Mouse (Mus musculus): ENCODE measurements around the gene Rasgef1a. TPM values are rescaled to one million over a fixed set of nuclear protein-coding genes. Genes with fewer than 3 reads are reported as not detected.

Gene Rasgef1a
- polyA plus RNA-seq, 1 experiment from 2014 or later = 6.5 TPM

Small RNA genes within 50 kb of the gene (microRNA-seq; reads per million reads assigned to microRNA genes)
- 0.62 reads per million for gene Mir7044

Other genes starting within 250 kb of the Rasgef1a start
- 130 and 137 TPM in 2 replicates for gene Zfp637, start 170.3 kb upstream of the Rasgef1a start, polyA plus RNA-seq (2015; fragmentation: Nextera tagmentation; extraction: Ambion mirVana)
- gene Zfp239, start 149.3 kb upstream of the Rasgef1a start, polyA plus RNA-seq (2015; fragmentation: Nextera tagmentation; extraction: Ambion mirVana) = 17.2 and 18.3 TPM in 2 replicates
- gene Hnrnpf, start 111.1 kb upstream of the Rasgef1a start, polyA plus RNA-seq (2015; fragmentation: Nextera tagmentation; extraction: Ambion mirVana) = 250 and 271 TPM in 2 replicates
- 1.7 and 2.5 TPM in 2 replicates for gene Fxyd4, start 73.7 kb upstream of the Rasgef1a start, polyA plus RNA-seq (2015; fragmentation: Nextera tagmentation; extraction: Ambion mirVana)
- gene Csgalnact2, start 127.7 kb downstream of the Rasgef1a start, polyA plus RNA-seq (2015; fragmentation: Nextera tagmentation; extraction: Ambion mirVana) = 10.7 and 10.9 TPM in 2 replicates
- gene Ret, start 186.3 kb downstream of the Rasgef1a start, polyA plus RNA-seq (2015; fragmentation: Nextera tagmentation; extraction: Ambion mirVana) = 17.6 and 19.1 TPM in 2 replicates

Measured in hindbrain, embryonic 16.5 days (tissue).